Mouse (Mus musculus) intestine, embryonic 14.5 days (tissue): Measurements from ENCODE around the gene Nipal4. TPM values are rescaled to one million over a fixed set of nuclear protein-coding genes. Genes with fewer than 3 reads are reported as not detected.

ENCODE experiments used
- ATAC-seq: fragments of 200-750 bp; cut with Nextera tagmentation; replicated peaks from 2 replicates; pipeline ENCODE4 v1.8.0; 2017; ENCODE audit warnings: low read depth, moderate number of reproducible peaks, moderate TSS enrichment, moderate library complexity; ENCODE audit not compliant: low FRiP score, low TSS enrichment
- DNase-seq: peaks from one replicate; pipeline ENCODE4 v3.0.0-alpha.2; 2018; ENCODE audit warnings: low spot score
- H3K27ac ChIP-seq: fragments of 300-500 bp; sonication (generic); 2 replicates; pipeline ENCODE4 v1.5.1; 2014; ENCODE audit warnings: low read depth, mild to moderate bottlenecking, control low read depth
- H3K27me3 ChIP-seq: fragments of 300-500 bp; sonication (generic); replicated peaks from 2 replicates; pipeline ENCODE4 v1.6.1; 2014; ENCODE audit warnings: low read length, control low read depth; ENCODE audit not compliant: control insufficient read depth, insufficient read depth
- H3K36me3 ChIP-seq: fragments of 300-500 bp; sonication (generic); 2 replicates; pipeline ENCODE4 v1.6.1; 2014; ENCODE audit warnings: low read length, control low read depth; ENCODE audit not compliant: control insufficient read depth, insufficient read depth
- H3K4me1 ChIP-seq: fragments of 300-500 bp; sonication (generic); replicated peaks from 2 replicates; pipeline ENCODE4 v1.6.1; 2014; ENCODE audit warnings: low read length, control low read depth, mixed read lengths; ENCODE audit not compliant: control insufficient read depth, insufficient read depth
- H3K4me2 ChIP-seq: fragments of 300-500 bp; sonication (generic); 2 replicates; pipeline ENCODE4 v1.6.1; 2014; ENCODE audit warnings: low read length
- H3K4me3 ChIP-seq: fragments of 300-500 bp; sonication (generic); 2 replicates; pipeline ENCODE4 v1.5.1; 2014; ENCODE audit warnings: low read depth, low read length, control low read depth, mixed read lengths
- H3K9ac ChIP-seq: fragments of 300-500 bp; sonication (generic); 2 replicates; pipeline ENCODE4 v1.6.1; 2014; ENCODE audit warnings: mild to moderate bottlenecking, low read length
- H3K9me3 ChIP-seq: fragments of 300-500 bp; sonication (generic); 2 replicates; pipeline ENCODE4 v1.6.1; 2016; ENCODE audit warnings: low read length, control low read depth; ENCODE audit not compliant: control insufficient read depth
- WGBS: fragments of 180-500 bp; shearing (Covaris S2); extraction: QIAGEN DNeasy Blood & Tissue Kit; methylation state at CpG from one replicate; pipeline ENCODE4 v1.1.7; 2014; 5-methylcytosine and 5-hydroxymethylcytosine counted together
- polyA plus RNA-seq: library from polyadenylated mRNA; unstranded; fragments of >200 nt; fragmentation: Nextera tagmentation; extraction: Ambion mirVana; gene quantifications from 2 replicates; pipeline ENCODE4 v1.2.1, GENCODE M21; 2014

Nipal4 gene
- polyA plus RNA-seq, 1 experiment from 2014 or later: 3.5 TPM

DNA sequence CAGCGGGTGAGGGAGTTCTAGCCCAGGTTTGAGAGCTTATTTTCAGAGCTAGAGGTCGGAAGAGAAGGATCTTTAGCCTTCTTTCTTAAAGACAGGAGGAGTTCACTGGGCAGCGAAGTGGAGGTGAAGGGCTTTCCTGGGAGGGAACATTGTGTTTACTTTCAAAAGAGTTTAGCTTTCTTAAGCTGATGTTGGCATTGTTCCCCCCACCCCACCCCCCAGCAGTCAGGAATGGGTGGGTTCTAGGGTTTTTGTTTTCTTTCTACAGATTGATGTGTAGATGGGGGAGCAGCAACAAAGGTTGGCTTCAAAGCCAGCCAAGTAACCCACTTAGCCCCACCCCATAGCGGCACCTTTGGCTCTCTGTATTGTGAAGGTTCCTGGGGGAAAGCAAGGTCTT is 51.3 kb downstream of the Nipal4 start:
- 77% methylated on average over 4 of the region's 4 CpGs for WGBS
- Histone ChIP-seq H3K27ac (no peak overlapping the region), H3K4me1 (no peaks in the 10 kb centered on the region), H3K36me3 (peaks cover 54% of the 10 kb centered on the region), H3K9ac (no peak overlapping the region), H3K9me3 (no peaks in the 10 kb centered on the region), H3K27me3 (no peaks in the 10 kb centered on the region), H3K4me2 (no peak overlapping the region), H3K4me3 (no peak overlapping the region)
- no peak for ATAC-seq
- no peak for DNase-seq

DNA sequence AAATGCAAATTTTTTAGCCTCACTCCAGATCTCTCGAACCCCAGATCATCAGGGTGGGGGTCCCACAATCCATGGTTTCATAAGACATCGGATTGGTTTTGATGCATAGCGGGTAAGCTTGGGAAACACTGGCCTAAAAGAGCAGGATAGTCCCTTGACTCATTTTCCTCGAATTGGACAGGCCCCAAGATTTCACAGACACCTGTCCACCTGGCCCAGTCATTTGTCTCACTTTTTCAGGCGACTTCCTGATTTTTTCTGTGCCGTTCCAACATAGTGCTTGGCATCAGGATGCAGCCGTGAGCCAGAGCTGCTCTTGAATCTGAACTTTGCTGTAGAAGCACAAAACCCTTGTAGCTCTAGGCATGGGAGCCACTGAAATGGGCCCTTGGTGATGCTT is 52.1 kb downstream of the Nipal4 start:
- H3K9ac ChIP-seq: no peak overlapping the region
- H3K4me3 ChIP-seq: no peak overlapping the region
- H3K27ac ChIP-seq: no peak overlapping the region
- peaks cover 53% of the 10 kb centered on the region for H3K36me3 ChIP-seq
- no peak overlapping the region for H3K4me2 ChIP-seq
- H3K27me3 ChIP-seq: no peaks in the 10 kb centered on the region
- ATAC-seq (no peak), DNase-seq (no peak)
- no peaks in the 10 kb centered on the region for H3K4me1 ChIP-seq
- no peaks in the 10 kb centered on the region for H3K9me3 ChIP-seq
- WGBS: 89% methylated on average over 7 of the region's 7 CpGs

DNA sequence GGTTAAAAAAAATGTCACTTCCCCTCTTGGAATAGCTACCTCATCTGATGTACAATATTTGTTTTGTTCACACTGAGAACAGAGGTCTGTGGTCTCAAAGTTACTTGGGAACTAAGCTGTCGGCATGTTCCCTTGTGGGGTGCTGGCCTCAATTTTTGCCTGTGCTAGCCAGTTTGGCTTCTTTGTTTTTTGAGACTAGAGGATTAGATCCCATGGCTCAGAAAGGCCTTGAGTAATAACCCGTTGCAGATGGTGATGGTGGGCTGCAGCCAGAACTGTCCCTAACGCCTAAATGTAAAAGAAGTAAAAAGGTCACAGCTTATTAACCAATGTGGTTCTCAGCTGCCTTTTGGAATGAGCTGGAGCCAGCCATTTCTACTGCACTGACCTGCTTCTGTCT is 53.1 kb downstream of the Nipal4 start:
- no peaks in the 10 kb centered on the region for H3K4me1 ChIP-seq
- DNase-seq (no peak), ATAC-seq (no peak)
- H3K4me3 ChIP-seq: no peak overlapping the region
- H3K4me2 ChIP-seq: no peak overlapping the region
- no peaks in the 10 kb centered on the region for H3K27me3 ChIP-seq
- no peaks in the 10 kb centered on the region for H3K9me3 ChIP-seq
- no peak overlapping the region for H3K27ac ChIP-seq
- WGBS: 81% methylated on average over 3 of the region's 3 CpGs
- peaks cover 45% of the 10 kb centered on the region for H3K36me3 ChIP-seq
- H3K9ac ChIP-seq: no peak overlapping the region

DNA sequence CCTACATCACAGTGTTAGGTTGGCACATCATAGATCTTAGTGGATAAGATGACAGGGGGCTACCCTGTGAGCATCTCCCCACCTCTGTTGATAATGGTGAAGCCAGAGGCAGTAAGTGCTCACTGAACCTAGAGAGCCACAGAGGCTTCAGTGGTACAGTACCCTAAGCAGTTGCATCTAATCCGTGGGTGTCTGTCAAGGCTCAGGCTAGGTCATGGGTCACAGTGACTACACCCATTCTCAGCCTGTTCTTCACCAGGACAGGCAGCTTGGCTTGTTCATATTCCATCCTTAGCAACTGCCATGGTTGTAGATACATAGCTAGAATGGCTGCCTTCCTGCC is 55.4 kb downstream of the Nipal4 start:
- Histone ChIP-seq H3K4me1 (no peaks in the 10 kb centered on the region), H3K9me3 (no peaks in the 10 kb centered on the region), H3K36me3 (peaks cover 39% of the 10 kb centered on the region), H3K27ac (no peak overlapping the region), H3K9ac (no peak overlapping the region), H3K4me3 (no peak overlapping the region), H3K27me3 (no peaks in the 10 kb centered on the region), H3K4me2 (no peak overlapping the region)
- DNase-seq (no peak), ATAC-seq (no peak)
- 83% methylated on average over 1 of the region's 1 CpGs for WGBS

GRCm38 (mm10) chr11:46110156-46110944 is 56.0 kb downstream of the Nipal4 start:
- Histone ChIP-seq H3K9ac (no peak overlapping the region), H3K27me3 (no peaks in the 10 kb centered on the region), H3K4me3 (no peak overlapping the region), H3K9me3 (no peaks in the 10 kb centered on the region), H3K4me2 (no peak overlapping the region), H3K4me1 (no peaks in the 10 kb centered on the region), H3K27ac (no peak overlapping the region), H3K36me3 (peaks cover 41% of the 10 kb centered on the region)
- DNase-seq: no peak
- ATAC-seq: no peak
- 83% methylated on average over 8 of the region's 8 CpGs for WGBS

GRCm38 (mm10) chr11:46109206-46109605 is 57.1 kb downstream of the Nipal4 start:
- Histone ChIP-seq H3K4me3 (no peak overlapping the region), H3K27ac (no peak overlapping the region), H3K27me3 (no peaks in the 10 kb centered on the region), H3K9ac (no peak overlapping the region), H3K36me3 (peaks cover 39% of the 10 kb centered on the region), H3K4me1 (no peaks in the 10 kb centered on the region), H3K9me3 (no peaks in the 10 kb centered on the region), H3K4me2 (no peak overlapping the region)
- ATAC-seq: no peak
- DNase-seq: no peak
- WGBS: 90% methylated on average over 5 of the region's 5 CpGs

GRCm38 (mm10) chr11:46107046-46107445 is 59.3 kb downstream of the Nipal4 start:
- Histone ChIP-seq H3K27ac (no peak overlapping the region), H3K36me3 (peaks cover 41% of the 10 kb centered on the region), H3K4me1 (no peaks in the 10 kb centered on the region), H3K27me3 (no peaks in the 10 kb centered on the region), H3K9ac (no peak overlapping the region), H3K4me2 (no peak overlapping the region), H3K4me3 (no peak overlapping the region), H3K9me3 (no peaks in the 10 kb centered on the region)
- 84% methylated on average over 1 of the region's 1 CpGs for WGBS
- no peak for DNase-seq
- ATAC-seq: no peak

DNA sequence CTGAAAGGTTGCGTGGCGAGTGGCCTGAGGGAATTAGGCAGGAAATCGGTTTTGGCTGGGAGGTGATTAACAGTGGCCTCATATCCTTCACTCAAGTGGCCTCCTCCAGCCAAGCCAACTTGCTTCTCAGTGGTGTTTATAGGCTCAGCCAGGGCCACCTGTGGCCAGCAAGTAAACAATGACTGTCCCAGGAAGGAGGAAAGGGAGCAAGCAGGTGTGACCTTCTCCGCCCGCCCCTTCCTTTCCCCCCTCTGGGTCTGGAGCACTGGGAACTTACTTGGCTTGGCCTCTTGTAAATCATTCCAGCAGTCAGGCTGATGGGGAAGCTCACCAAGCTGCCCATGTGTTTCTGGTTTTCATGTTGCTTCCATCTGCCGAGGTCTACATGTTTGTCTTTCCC is 64.2 kb downstream of the Nipal4 start:
- Histone ChIP-seq H3K9me3 (no peaks in the 10 kb centered on the region), H3K4me2 (no peak overlapping the region), H3K27ac (no peak overlapping the region), H3K4me1 (no peaks in the 10 kb centered on the region), H3K4me3 (no peak overlapping the region), H3K9ac (no peak overlapping the region), H3K36me3 (peaks cover 63% of the 10 kb centered on the region), H3K27me3 (no peaks in the 10 kb centered on the region)
- WGBS: 59% methylated on average over 6 of the region's 6 CpGs
- ATAC-seq: no peak
- DNase-seq: no peak
